Mouse (Mus musculus): ENCODE measurements at regions not wholly inside any gene's neighbourhood (a gene's known extent, or its start where the extent isn't known, plus 50 kb on each side); places are given as distances from the start of the nearest gene placed in this dataset.

- H3K36me3 ChIP-seq (ENCODE audit: control insufficient read depth, insufficient read depth, low read length), result no peaks in the 10 kb centered on the region
- no peak overlapping the region for H3K27ac ChIP-seq (ENCODE audit: control insufficient read depth, insufficient read depth, low read depth, low read length)
- H3K4me3 ChIP-seq (ENCODE audit: control insufficient read depth, low read depth, low read length), result no peak overlapping the region
- TF ChIP-seq CTCF (IDR thresholded peaks at IDR 0.05; ENCODE audit: control insufficient read depth, insufficient read depth, insufficient replicate concordance, low read depth, low read length) (no peak), POLR2A (IDR thresholded peaks at IDR 0.05; ENCODE audit: control insufficient read depth, low read depth, low read length) (no peak)
- H3K27me3 ChIP-seq (ENCODE audit: control insufficient read depth, insufficient read depth, low read length), result no peaks in the 10 kb centered on the region
- H3K4me1 ChIP-seq (ENCODE audit: control insufficient read depth, insufficient read depth, low read length), result no peaks in the 10 kb centered on the region
These were observed 109.9 kb upstream of the Mbnl2 start for GRCm38 (mm10) chr14:120165496-120166045.

DNA sequence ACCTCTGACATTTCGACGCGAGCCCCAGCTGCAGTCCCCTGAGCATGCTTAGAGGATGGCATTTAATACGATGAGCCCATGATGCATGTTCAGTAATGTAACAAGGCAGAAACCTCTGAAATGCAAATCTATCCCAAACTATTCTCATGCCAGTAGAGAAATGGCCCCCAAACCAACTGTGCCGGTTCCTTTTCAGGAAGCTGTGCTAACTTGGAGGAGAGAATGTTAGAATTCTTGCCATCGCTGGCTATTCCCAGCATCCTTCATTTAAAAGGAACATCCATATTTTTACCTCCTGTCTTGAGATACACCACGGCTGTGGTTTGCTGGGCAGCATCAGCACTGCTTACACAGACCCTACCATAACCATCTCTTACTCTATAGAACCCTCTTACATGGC lies 104.7 kb upstream of the Mbnl2 start:
- no peak overlapping the region for H3K4me3 ChIP-seq (ENCODE audit: control insufficient read depth, low read depth, low read length)
- no peak overlapping the region for H3K27ac ChIP-seq (ENCODE audit: control insufficient read depth, insufficient read depth, low read depth, low read length)
- H3K36me3 ChIP-seq (ENCODE audit: control insufficient read depth, insufficient read depth, low read length), result no peaks in the 10 kb centered on the region
- no peaks in the 10 kb centered on the region for H3K4me1 ChIP-seq (ENCODE audit: control insufficient read depth, insufficient read depth, low read length)
- TF ChIP-seq POLR2A (IDR thresholded peaks at IDR 0.05; ENCODE audit: control insufficient read depth, low read depth, low read length), result no peak
- TF ChIP-seq CTCF (IDR thresholded peaks at IDR 0.05; ENCODE audit: control insufficient read depth, insufficient read depth, insufficient replicate concordance, low read depth, low read length), result no peak
- H3K27me3 ChIP-seq (ENCODE audit: control insufficient read depth, insufficient read depth, low read length), result no peaks in the 10 kb centered on the region

DNA sequence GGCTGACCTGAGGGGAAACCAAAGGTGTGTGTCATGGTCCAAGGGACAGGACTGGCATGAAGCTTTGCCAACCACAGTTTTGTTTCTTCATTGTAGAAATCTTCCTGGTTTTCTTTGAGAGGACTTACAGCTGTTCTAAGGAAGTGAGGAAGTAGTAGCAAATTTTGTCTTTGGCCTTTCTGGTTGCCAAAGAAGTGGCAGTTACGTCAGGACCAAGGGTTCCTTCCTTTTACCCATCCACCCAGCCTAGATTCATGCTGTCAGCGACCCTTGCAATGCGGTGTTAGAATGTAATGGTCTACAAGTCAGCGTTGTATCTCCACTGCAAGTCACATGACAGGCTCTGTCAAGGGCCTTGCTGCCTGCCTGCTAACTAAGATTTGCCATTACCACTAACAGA lies 103.4 kb upstream of the Mbnl2 start:
- Histone ChIP-seq H3K27me3 (ENCODE audit: control insufficient read depth, insufficient read depth, low read length) (no peaks in the 10 kb centered on the region), H3K4me3 (ENCODE audit: control insufficient read depth, low read depth, low read length) (no peak overlapping the region), H3K4me1 (ENCODE audit: control insufficient read depth, insufficient read depth, low read length) (no peaks in the 10 kb centered on the region), H3K36me3 (ENCODE audit: control insufficient read depth, insufficient read depth, low read length) (no peaks in the 10 kb centered on the region), H3K27ac (ENCODE audit: control insufficient read depth, insufficient read depth, low read depth, low read length) (no peak overlapping the region)
- TF ChIP-seq POLR2A (IDR thresholded peaks at IDR 0.05; ENCODE audit: control insufficient read depth, low read depth, low read length) (no peak), CTCF (IDR thresholded peaks at IDR 0.05; ENCODE audit: control insufficient read depth, insufficient read depth, insufficient replicate concordance, low read depth, low read length) (no peak)

- no peak for TF ChIP-seq POLR2A (IDR thresholded peaks at IDR 0.05; ENCODE audit: control insufficient read depth, low read depth, low read length)
- TF ChIP-seq CTCF (IDR thresholded peaks at IDR 0.05; ENCODE audit: control insufficient read depth, insufficient read depth, insufficient replicate concordance, low read depth, low read length), result no peak
- Histone ChIP-seq H3K27me3 (ENCODE audit: control insufficient read depth, insufficient read depth, low read length) (no peaks in the 10 kb centered on the region), H3K4me3 (ENCODE audit: control insufficient read depth, low read depth, low read length) (no peak overlapping the region), H3K4me1 (ENCODE audit: control insufficient read depth, insufficient read depth, low read length) (no peaks in the 10 kb centered on the region), H3K36me3 (ENCODE audit: control insufficient read depth, insufficient read depth, low read length) (no peaks in the 10 kb centered on the region), H3K27ac (ENCODE audit: control insufficient read depth, insufficient read depth, low read depth, low read length) (no peak overlapping the region)
These were observed 102.6 kb upstream of the Mbnl2 start for GRCm38 (mm10) chr14:120172844-120173243.

- H3K27me3 ChIP-seq (ENCODE audit: control insufficient read depth, insufficient read depth, low read length), result no peaks in the 10 kb centered on the region
- H3K4me3 ChIP-seq (ENCODE audit: control insufficient read depth, low read depth, low read length), result no peak overlapping the region
- TF ChIP-seq POLR2A (IDR thresholded peaks at IDR 0.05; ENCODE audit: control insufficient read depth, low read depth, low read length) (no peak), CTCF (IDR thresholded peaks at IDR 0.05; ENCODE audit: control insufficient read depth, insufficient read depth, insufficient replicate concordance, low read depth, low read length) (no peak)
- H3K36me3 ChIP-seq (ENCODE audit: control insufficient read depth, insufficient read depth, low read length), result no peaks in the 10 kb centered on the region
- no peaks in the 10 kb centered on the region for H3K4me1 ChIP-seq (ENCODE audit: control insufficient read depth, insufficient read depth, low read length)
- no peak overlapping the region for H3K27ac ChIP-seq (ENCODE audit: control insufficient read depth, insufficient read depth, low read depth, low read length)
These were observed 100.9 kb upstream of the Mbnl2 start for GRCm38 (mm10) chr14:120174615-120175014.

DNA sequence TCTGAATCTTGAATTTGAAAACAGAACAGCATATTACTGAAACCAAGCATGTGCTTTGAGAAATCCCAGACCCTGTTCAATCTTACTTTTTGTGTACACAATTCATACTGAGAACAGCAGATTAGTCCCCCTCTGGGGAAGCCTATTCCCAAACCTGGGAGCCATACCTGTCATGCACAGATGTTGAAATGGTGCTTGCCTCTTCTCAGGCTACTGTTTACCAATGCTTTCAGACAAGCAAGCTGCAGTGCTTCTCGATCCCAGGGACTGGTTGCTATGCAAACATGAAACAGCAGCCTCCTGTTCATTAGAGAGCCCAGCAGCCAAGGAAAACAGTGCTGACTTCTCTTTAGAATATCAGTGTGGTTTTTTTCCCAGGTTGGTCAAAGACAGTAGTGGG lies 80.3 kb upstream of the Mbnl2 start:
- no peaks in the 10 kb centered on the region for H3K4me1 ChIP-seq (ENCODE audit: control insufficient read depth, insufficient read depth, low read length)
- H3K27me3 ChIP-seq (ENCODE audit: control insufficient read depth, insufficient read depth, low read length), result no peaks in the 10 kb centered on the region
- no peaks in the 10 kb centered on the region for H3K36me3 ChIP-seq (ENCODE audit: control insufficient read depth, insufficient read depth, low read length)
- TF ChIP-seq POLR2A (IDR thresholded peaks at IDR 0.05; ENCODE audit: control insufficient read depth, low read depth, low read length) (no peak), CTCF (IDR thresholded peaks at IDR 0.05; ENCODE audit: control insufficient read depth, insufficient read depth, insufficient replicate concordance, low read depth, low read length) (no peak)
- no peak overlapping the region for H3K27ac ChIP-seq (ENCODE audit: control insufficient read depth, insufficient read depth, low read depth, low read length)
- no peak overlapping the region for H3K4me3 ChIP-seq (ENCODE audit: control insufficient read depth, low read depth, low read length)

GRCm38 (mm10) chr14:120211741-120212140 lies 63.7 kb upstream of the Mbnl2 start:
- TF ChIP-seq CTCF (IDR thresholded peaks at IDR 0.05; ENCODE audit: control insufficient read depth, insufficient read depth, insufficient replicate concordance, low read depth, low read length), result no peak
- TF ChIP-seq POLR2A (IDR thresholded peaks at IDR 0.05; ENCODE audit: control insufficient read depth, low read depth, low read length), result no peak
- Histone ChIP-seq H3K36me3 (ENCODE audit: control insufficient read depth, insufficient read depth, low read length) (no peaks in the 10 kb centered on the region), H3K4me1 (ENCODE audit: control insufficient read depth, insufficient read depth, low read length) (no peaks in the 10 kb centered on the region), H3K4me3 (ENCODE audit: control insufficient read depth, low read depth, low read length) (no peak overlapping the region), H3K27me3 (ENCODE audit: control insufficient read depth, insufficient read depth, low read length) (no peaks in the 10 kb centered on the region), H3K27ac (ENCODE audit: control insufficient read depth, insufficient read depth, low read depth, low read length) (no peak overlapping the region)

DNA sequence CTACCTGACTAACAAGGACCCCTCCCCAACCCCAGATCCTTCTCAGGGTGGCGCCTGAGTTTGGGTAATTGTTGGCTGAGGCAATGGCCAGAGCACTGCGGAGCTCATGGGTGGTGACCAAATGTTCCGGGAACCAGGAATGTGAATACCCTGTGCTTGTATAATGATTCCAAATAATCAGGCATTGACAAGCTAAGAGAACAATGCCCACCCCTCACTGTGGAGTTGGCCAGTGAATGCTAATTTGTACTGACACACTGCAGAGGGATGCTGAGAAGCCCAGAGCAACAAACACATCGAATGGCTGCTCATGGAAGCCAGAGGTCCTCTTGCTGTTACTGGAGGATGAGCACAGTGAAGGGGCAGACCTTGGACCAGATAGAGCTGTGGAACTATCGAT lies 62.8 kb upstream of the Mbnl2 start:
- H3K4me1 ChIP-seq (ENCODE audit: control insufficient read depth, insufficient read depth, low read length), result no peaks in the 10 kb centered on the region
- no peak overlapping the region for H3K4me3 ChIP-seq (ENCODE audit: control insufficient read depth, low read depth, low read length)
- no peaks in the 10 kb centered on the region for H3K27me3 ChIP-seq (ENCODE audit: control insufficient read depth, insufficient read depth, low read length)
- TF ChIP-seq CTCF (IDR thresholded peaks at IDR 0.05; ENCODE audit: control insufficient read depth, insufficient read depth, insufficient replicate concordance, low read depth, low read length) (no peak), POLR2A (IDR thresholded peaks at IDR 0.05; ENCODE audit: control insufficient read depth, low read depth, low read length) (no peak)
- H3K36me3 ChIP-seq (ENCODE audit: control insufficient read depth, insufficient read depth, low read length), result no peaks in the 10 kb centered on the region
- no peak overlapping the region for H3K27ac ChIP-seq (ENCODE audit: control insufficient read depth, insufficient read depth, low read depth, low read length)
